15 mouse cellular contexts compared by ENCODE assay signal in the genomic region with DNA sequence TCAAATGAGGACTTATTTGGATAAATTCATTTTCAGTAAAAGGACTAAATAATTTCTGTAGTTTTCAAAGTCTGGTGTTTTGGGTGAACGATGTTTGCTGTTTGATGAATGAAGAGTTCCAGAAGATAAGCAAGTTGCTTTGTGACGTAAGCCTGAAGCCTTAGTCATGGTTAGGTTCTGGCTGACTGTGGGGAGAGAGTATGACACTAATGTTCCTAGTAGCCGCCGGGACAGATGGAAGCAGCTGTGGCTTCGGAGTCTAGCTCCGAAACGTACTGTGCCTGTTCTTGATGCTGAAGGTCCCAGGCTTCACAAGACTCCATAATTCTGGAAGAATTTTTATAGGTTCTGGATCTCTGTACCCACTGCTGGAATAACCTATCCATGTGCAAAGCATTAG. TPM values are rescaled to one million over a fixed set of nuclear protein-coding genes. Genes with fewer than 3 reads are reported as not detected.
DNase-seq lines count a peak whose midpoint lies in the region; ATAC-seq and TF ChIP-seq lines count a peak whose summit lies in the region.
"Had no signal": no experiment of that assay in that cellular context is flagged by ENCODE, and none has a peak within 500 bp of the region (broad histone marks: within the 10 kb centered on the region; RNA-seq: fewer than 3 reads in every experiment).

No protein-coding gene starts in this region.

- no peaks in the 10 kb centered on the region for H3K27me3 ChIP-seq in heart, embryonic 10.5 days (ENCODE audit: insufficient read depth, poor library complexity, severe bottlenecking)
- no peaks in the 10 kb centered on the region for H3K27me3 ChIP-seq in lung, embryonic 16.5 days (ENCODE audit: control insufficient read depth, insufficient read depth, low read depth, low read length)
- H3K27me3 ChIP-seq: embryonic facial prominence, embryonic 15.5 days had no signal

- 63% methylated on average over 7 of the region's 7 CpGs for WGBS in heart, embryonic 10.5 days
- 59% methylated on average over 7 of the region's 7 CpGs for WGBS in lung, embryonic 16.5 days

- no peak overlapping the region for H3K4me2 ChIP-seq in lung, embryonic 16.5 days (ENCODE audit: low read depth, low read length)
- H3K4me2 ChIP-seq: embryonic facial prominence, embryonic 15.5 days; liver, embryonic 13.5 days had no signal

- no peak overlapping the region for H3K9ac ChIP-seq in lung, embryonic 16.5 days (ENCODE audit: low read length)
- H3K9ac ChIP-seq: embryonic facial prominence, embryonic 15.5 days; liver, embryonic 13.5 days had no signal

- peak; percentile 61 to 76 for DNase-seq in heart, adult 18-20 months
- DNase-seq in heart, adult 8-10 months (ENCODE audit: low spot score) = no peak
- DNase-seq in 416B (ENCODE audit: low read depth) = peak; percentile 74
- peak; percentile 58 for DNase-seq in heart, embryonic 10.5 days (ENCODE audit: low spot score)
- DNase-seq in gastrocnemius, adult 2 months = no peak
- no peak for DNase-seq in B cell, adult 2 months
- DNase-seq in ovary, postnatal 10 days (ENCODE audit: low spot score) = no peak
- DNase-seq: cerebellum, adult 2 months; kidney, adult 2 months; liver, embryonic 13.5 days; retina, postnatal 1 day; thymus, adult 18-20 months had no signal

- no peak for TF ChIP-seq CTCF in gastrocnemius, adult 2 months (IDR thresholded peaks at IDR 0.05)

- H3K36me3 ChIP-seq in heart, embryonic 10.5 days = 0 out of 2 replicates have a peak, but pooled peaks cover 5% of the 10 kb centered on the region
- no peaks in the 10 kb centered on the region for H3K36me3 ChIP-seq in lung, embryonic 16.5 days (ENCODE audit: control insufficient read depth, insufficient read depth, low read length)
- H3K36me3 ChIP-seq: embryonic facial prominence, embryonic 15.5 days; liver, embryonic 13.5 days had no signal

- H3K4me3 ChIP-seq in heart, embryonic 10.5 days = no peak overlapping the region
- no peak overlapping the region for H3K4me3 ChIP-seq in lung, embryonic 16.5 days (ENCODE audit: low read length)
- H3K4me3 ChIP-seq in gastrocnemius, adult 2 months = no peak overlapping the region
- H3K4me3 ChIP-seq: embryonic facial prominence, embryonic 15.5 days; liver, embryonic 13.5 days had no signal

- intact Hi-C loops in gastrocnemius, adult 2 months (cut with DNase I) = no loop called here

- no peak overlapping the region for H3K27ac ChIP-seq in heart, embryonic 10.5 days
- H3K27ac ChIP-seq in lung, embryonic 16.5 days (ENCODE audit: low read length) = no peak overlapping the region
- H3K27ac ChIP-seq in gastrocnemius, adult 2 months = no peak overlapping the region
- H3K27ac ChIP-seq: embryonic facial prominence, embryonic 15.5 days; liver, embryonic 13.5 days had no signal

- peak; percentile 71 for ATAC-seq in lung, embryonic 16.5 days (ENCODE audit: low read depth)
- ATAC-seq: hindbrain, embryonic 16.5 days had no signal

- H3K4me1 ChIP-seq in heart, embryonic 10.5 days = peaks cover 27% of the 10 kb centered on the region
- H3K4me1 ChIP-seq in lung, embryonic 16.5 days (replicated peaks; ENCODE audit: control insufficient read depth, insufficient read depth, low read length) = no peaks in the 10 kb centered on the region
- H3K4me1 ChIP-seq: embryonic facial prominence, embryonic 15.5 days had no signal

- no peaks in the 10 kb centered on the region for H3K9me3 ChIP-seq in heart, embryonic 10.5 days
- no peaks in the 10 kb centered on the region for H3K9me3 ChIP-seq in lung, embryonic 16.5 days (ENCODE audit: control insufficient read depth, low read length)
- H3K9me3 ChIP-seq: embryonic facial prominence, embryonic 15.5 days; liver, embryonic 13.5 days had no signal

RNA-seq across cellular contexts. Expression of a gene that starts 22.9 kb away (rescaled TPM):
- 10 to 100 TPM; 20.6 to 22.6 TPM for total RNA-seq in heart, adult 18-20 months (2021)
- total RNA-seq in heart, adult 8-10 months (2022) = 10 to 100 TPM; 19.6 to 24.5 (median 21.5) TPM
- 159 and 166 TPM in 2 replicates for polyA plus RNA-seq in heart, embryonic 10.5 days (2016; fragmentation: Nextera tagmentation; extraction: Ambion mirVana)
- 123 and 124 TPM in 2 replicates for polyA plus RNA-seq in lung, embryonic 16.5 days (2015; fragmentation: Nextera tagmentation; extraction: Ambion mirVana)
- 10 to 100 TPM in 1 of 2 experiments, 1 to 10 TPM in 1; 3.7 to 12.4 TPM for total RNA-seq in gastrocnemius, adult 2 months (2021)

Comparison
In these comparisons a context has a peak if more than half of its experiments do, and no peak if none do; other contexts are left out.
1. DNase-seq: peak in heart, adult 18-20 months (2 of 2), 416B (single experiment) and heart, embryonic 10.5 days (single experiment); none in heart, adult 8-10 months (single experiment), gastrocnemius, adult 2 months (single experiment), B cell, adult 2 months (0 of 2) and ovary, postnatal 10 days (single experiment).